Comparison of ENCODE assay signal across 9 mouse cellular contexts in genomic region chr10:99263419-99264221, GRCm38 (mm10). TPM values are rescaled to one million over a fixed set of nuclear protein-coding genes. Genes with fewer than 3 reads are reported as not detected.
DNase-seq lines count a peak whose midpoint lies in the region; ATAC-seq and TF ChIP-seq lines count a peak whose summit lies in the region.
"Had no signal": no experiment of that assay in that cellular context is flagged by ENCODE, and none has a peak within 500 bp of the region (broad histone marks: within the 10 kb centered on the region; RNA-seq: fewer than 3 reads in every experiment).

No protein-coding gene starts in this region.

- H3K4me2 ChIP-seq in midbrain, embryonic 11.5 days, result peak overlapping the region; percentile 62
- peak overlapping the region; percentile 88 for H3K4me2 ChIP-seq in stomach, embryonic 15.5 days

- no peaks in the 10 kb centered on the region for H3K36me3 ChIP-seq in midbrain, embryonic 11.5 days (ENCODE audit: control insufficient read depth, insufficient read depth, low read length)
- no peaks in the 10 kb centered on the region for H3K36me3 ChIP-seq in stomach, embryonic 15.5 days

- no peak for ATAC-seq in cerebellum, adult (ENCODE audit: insufficient number of reproducible peaks, low FRiP score, low TSS enrichment)
- ATAC-seq in midbrain, embryonic 11.5 days (ENCODE audit: low FRiP score), result peak; percentile 43
- ATAC-seq in stomach, embryonic 15.5 days (ENCODE audit: insufficient read depth, low FRiP score, low read depth), result peak; percentile 0; the same call in 1 of the 2 replicates

- intact Hi-C loops in left cerebral cortex, postnatal 25 days (cut with DNase I), result loop anchor here (1.0 to 5.0 kb wide), 6 partner anchors 59 to 354 kb away; no protein-coding TSS in a partner anchor

- H3K4me3 ChIP-seq in cortical plate, adult 2 months (ENCODE audit: insufficient read depth, low read length), result peak overlapping the region; percentile 93
- H3K4me3 ChIP-seq in midbrain, embryonic 11.5 days (ENCODE audit: low read depth, low read length), result peak overlapping the region; percentile 51
- H3K4me3 ChIP-seq in stomach, embryonic 15.5 days (replicated peaks), result peak overlapping the region; percentile 69

- TF ChIP-seq POLR2A in cortical plate, adult 2 months (IDR thresholded peaks at IDR 0.05; ENCODE audit: extremely low read depth, insufficient read depth, low read length), result no peak

- H3K9me3 ChIP-seq in midbrain, embryonic 11.5 days (ENCODE audit: control insufficient read depth, low read length), result no peaks in the 10 kb centered on the region
- no peaks in the 10 kb centered on the region for H3K9me3 ChIP-seq in stomach, embryonic 15.5 days

- DNase-seq in cerebellum, adult 11 months, result peak; percentile 39
- DNase-seq in ES-CJ7 (ENCODE audit: low read depth, low spot score), result peak; percentile 33
- peak; percentile 43 for DNase-seq in heart, postnatal 4 days
- peak; percentile 51 to 68 for DNase-seq in left cerebral cortex, postnatal 25 days (ENCODE audit: low spot score in 2 of 2)
- no peak for DNase-seq in midbrain, embryonic 11.5 days (ENCODE audit: low spot score, missing footprints)

- WGBS in midbrain, embryonic 11.5 days, result under 1% methylated on average over 66 of the region's 66 CpGs
- WGBS in stomach, embryonic 15.5 days, result under 1% methylated on average over 66 of the region's 66 CpGs

- peak overlapping the region; percentile 88 for H3K27ac ChIP-seq in cortical plate, adult 2 months (ENCODE audit: insufficient read depth, low read length)
- peak overlapping the region; percentile 87 for H3K27ac ChIP-seq in midbrain, embryonic 11.5 days (ENCODE audit: low read depth, low read length)
- peak overlapping the region; percentile 97 for H3K27ac ChIP-seq in stomach, embryonic 15.5 days

- H3K27me3 ChIP-seq in midbrain, embryonic 11.5 days (ENCODE audit: control insufficient read depth, insufficient read depth, low read length), result peaks cover 11% of the 10 kb centered on the region
- no peaks in the 10 kb centered on the region for H3K27me3 ChIP-seq in stomach, embryonic 15.5 days (replicated peaks)
- H3K27me3 ChIP-seq: Patski had no signal

- H3K9ac ChIP-seq in midbrain, embryonic 11.5 days (ENCODE audit: low read length), result peak overlapping the region; percentile 76
- peak overlapping the region; percentile 51 for H3K9ac ChIP-seq in stomach, embryonic 15.5 days

- peaks cover 1% of the 10 kb centered on the region; the same call in 1 of the 2 replicates for H3K4me1 ChIP-seq in cortical plate, adult 2 months (ENCODE audit: control insufficient read depth, insufficient read depth, low read length)
- H3K4me1 ChIP-seq in midbrain, embryonic 11.5 days (ENCODE audit: control insufficient read depth, insufficient read depth, low read length), result peaks cover 39% of the 10 kb centered on the region
- H3K4me1 ChIP-seq in stomach, embryonic 15.5 days, result peaks cover 11% of the 10 kb centered on the region; the same call in 1 of the 2 replicates

- TF ChIP-seq CTCF in cortical plate, adult 2 months (IDR thresholded peaks at IDR 0.05; ENCODE audit: extremely low read depth, insufficient read depth, low read length), result no peak

RNA-seq across cellular contexts. Expression of gene Dusp6, which starts 0.6 kb away (rescaled TPM):
- polyA plus RNA-seq in cortical plate, adult 2 months (2012; rRNA removed), result 69.9 and 75.8 TPM in 2 replicates
- 10 to 100 TPM; 37.0 to 38.2 TPM for total RNA-seq in heart, postnatal 4 days (2021)
- 100 to 1,000 TPM; 108 to 109 TPM for total RNA-seq in left cerebral cortex, postnatal 25 days (2021)
- polyA plus RNA-seq in midbrain, embryonic 11.5 days (2014; fragmentation: Nextera tagmentation; extraction: Ambion mirVana), result 36.8 and 41.9 TPM in 2 replicates
- polyA plus RNA-seq in stomach, embryonic 15.5 days (2015; fragmentation: Nextera tagmentation; extraction: Ambion mirVana), result 35.3 and 36.3 TPM in 2 replicates
